Mouse (Mus musculus) CH12.LX (cell line): ENCODE data around the gene Ebna1bp2. TPM values are rescaled to one million over a fixed set of nuclear protein-coding genes. Genes with fewer than 3 reads are reported as not detected.

Source experiments
- DNase-seq: peaks from one replicate; pipeline ENCODE4 v3.0.0-alpha.2; 2013; ENCODE audit errors: extremely low read depth
- H3K27ac ChIP-seq: 2 replicates; pipeline ENCODE4 v1.5.1; 2012; ENCODE audit warnings: low read depth, mild to moderate bottlenecking, control low read depth, moderate library complexity; ENCODE audit not compliant: insufficient read depth
- H3K27me3 ChIP-seq: replicated peaks from 2 replicates; pipeline ENCODE3; 2012; ENCODE audit warnings: inconsistent platforms
- H3K36me3 ChIP-seq, 2 experiments: replicated peaks in 1 of 2; 2 replicates each; pipeline versions ENCODE3 to v1.6.1; 2012; ENCODE audit warnings: inconsistent platforms in 1 of 2, low read length in 1 of 2, mild to moderate bottlenecking in 1 of 2, mixed read lengths in 1 of 2, moderate library complexity in 1 of 2; ENCODE audit not compliant: control insufficient read depth in 1 of 2, insufficient read depth in 1 of 2
- H3K4me1 ChIP-seq, 2 experiments: 2 replicates each; pipeline ENCODE4 v1.6.1; 2012; ENCODE audit warnings: inconsistent platforms in 1 of 2, moderate library complexity in 1 of 2; ENCODE audit not compliant: insufficient read depth in 2 of 2, control insufficient read depth in 1 of 2
- H3K4me2 ChIP-seq: 2 replicates; pipeline ENCODE4 v1.6.1; 2012; ENCODE audit warnings: low read depth, mild to moderate bottlenecking, control low read depth; ENCODE audit not compliant: poor library complexity, insufficient read depth, severe bottlenecking
- H3K4me3 ChIP-seq, 3 experiments: fragments of 150-350 bp in 1 of 3; sonication (generic) in 1 of 3; replicated peaks in 1 of 3; 2 replicates each; pipeline versions ENCODE3 to v1.5.1; 2011 to 2012; ENCODE audit warnings: low read depth in 2 of 3, low read length in 2 of 3, mild to moderate bottlenecking in 2 of 3, moderate library complexity in 2 of 3, control low read depth in 1 of 3, improper control_type of control experiment in 1 of 3, inconsistent platforms in 1 of 3, mixed read lengths in 1 of 3; ENCODE audit not compliant: poor library complexity in 1 of 3
- H3K79me2 ChIP-seq: replicated peaks from 2 replicates; pipeline ENCODE4 v1.6.1; 2012; ENCODE audit warnings: mild to moderate bottlenecking, moderate library complexity; ENCODE audit not compliant: control insufficient read depth, poor library complexity, insufficient read depth, severe bottlenecking; ENCODE audit errors: extremely low read depth
- H3K9ac ChIP-seq: 2 replicates; pipeline ENCODE4 v1.6.1; 2012; ENCODE audit warnings: low read depth, mild to moderate bottlenecking, control low read depth, moderate library complexity; ENCODE audit not compliant: insufficient read depth
- H3K9me3 ChIP-seq: replicated peaks from 2 replicates; pipeline ENCODE3; 2012; ENCODE audit warnings: low read length, inconsistent platforms, mixed read lengths
- BHLHE40 ChIP-seq: IDR thresholded peaks from 2 replicates; pipeline ENCODE4 v1.6.1; 2011; ENCODE audit warnings: mild to moderate bottlenecking, low read depth, low read length, improper control_type of control experiment
- CHD1 ChIP-seq: IDR thresholded peaks from 2 replicates; pipeline ENCODE4 v1.6.1; 2012; ENCODE audit warnings: low read depth, low read length, improper control_type of control experiment, inconsistent platforms
- CHD2 ChIP-seq: IDR thresholded peaks from 2 replicates; pipeline ENCODE4 v1.6.1; 2011; ENCODE audit warnings: low read length, improper control_type of control experiment
- ELF1 ChIP-seq: IDR thresholded peaks from 2 replicates; pipeline ENCODE4 v1.6.1; 2014; ENCODE audit warnings: low read depth, mild to moderate bottlenecking, inconsistent platforms, low read length, improper control_type of control experiment
- ETS1 ChIP-seq: conservative IDR thresholded peaks from 2 replicates; pipeline ENCODE4 v1.6.1; 2012; ENCODE audit warnings: low read depth, mild to moderate bottlenecking, inconsistent platforms, low read length, improper control_type of control experiment, moderate library complexity
- GABPA ChIP-seq: IDR thresholded peaks from 2 replicates; pipeline ENCODE4 v1.6.1; 2012; ENCODE audit warnings: low read depth, low read length, improper control_type of control experiment, inconsistent platforms; ENCODE audit not compliant: insufficient replicate concordance
- HCFC1 ChIP-seq: IDR thresholded peaks from 2 replicates; pipeline ENCODE4 v1.6.1; 2012; ENCODE audit warnings: low read depth, mild to moderate bottlenecking, inconsistent platforms, low read length, improper control_type of control experiment
- IRF4 ChIP-seq: IDR thresholded peaks from 2 replicates; pipeline ENCODE4 v1.6.1; 2014; ENCODE audit warnings: low read depth, mild to moderate bottlenecking, inconsistent platforms, low read length, improper control_type of control experiment
- JUN ChIP-seq: IDR thresholded peaks from 2 replicates; pipeline ENCODE4 v1.6.1; 2011; ENCODE audit warnings: low read depth, mild to moderate bottlenecking, low read length, improper control_type of control experiment, moderate library complexity; ENCODE audit not compliant: insufficient read depth
- KAT2A ChIP-seq: IDR thresholded peaks from 2 replicates; pipeline ENCODE4 v1.6.1; 2012; ENCODE audit warnings: low read length, improper control_type of control experiment, inconsistent platforms; ENCODE audit not compliant: insufficient replicate concordance
- MAFK ChIP-seq: IDR thresholded peaks from 2 replicates; pipeline ENCODE4 v1.6.1; 2011; ENCODE audit warnings: low read length, improper control_type of control experiment; ENCODE audit not compliant: insufficient replicate concordance
- MAX ChIP-seq: IDR thresholded peaks from 2 replicates; pipeline ENCODE4 v1.6.1; 2011; ENCODE audit warnings: low read length, improper control_type of control experiment
- MAZ ChIP-seq: IDR thresholded peaks from 2 replicates; pipeline ENCODE4 v1.6.1; 2012; ENCODE audit warnings: low read depth, mild to moderate bottlenecking, inconsistent platforms, low read length, improper control_type of control experiment, moderate library complexity
- MEF2A ChIP-seq: IDR thresholded peaks from 2 replicates; pipeline ENCODE4 v1.6.1; 2014; ENCODE audit warnings: low read depth, mild to moderate bottlenecking, inconsistent platforms, low read length, improper control_type of control experiment, borderline replicate concordance
- MXI1 ChIP-seq: IDR thresholded peaks from 2 replicates; pipeline ENCODE4 v1.6.1; 2011; ENCODE audit warnings: mild to moderate bottlenecking, low read depth, low read length, improper control_type of control experiment
- MYC ChIP-seq: IDR thresholded peaks from 2 replicates; pipeline ENCODE4 v1.6.1; 2011; ENCODE audit warnings: low read depth, mild to moderate bottlenecking, improper control_type of control experiment, low read length
- NELFE ChIP-seq: IDR thresholded peaks from 2 replicates; pipeline ENCODE4 v1.6.1; 2011; ENCODE audit warnings: low read depth, low read length, improper control_type of control experiment
- PAX5 ChIP-seq: IDR thresholded peaks from 2 replicates; pipeline ENCODE4 v1.6.1; 2012; ENCODE audit warnings: low read length, inconsistent platforms, mixed read lengths
- POLR2A ChIP-seq: IDR thresholded peaks from 2 replicates; pipeline ENCODE4 v1.6.1; 2011; ENCODE audit warnings: low read depth, mild to moderate bottlenecking, improper control_type of control experiment, low read length
- POLR2AphosphoS2 ChIP-seq: IDR thresholded peaks from 2 replicates; pipeline ENCODE4 v1.6.1; 2011; ENCODE audit warnings: low read depth, low read length, improper control_type of control experiment
- RAD21 ChIP-seq: IDR thresholded peaks from 2 replicates; pipeline ENCODE4 v1.6.1; 2011; ENCODE audit warnings: low read depth, mild to moderate bottlenecking, low read length, improper control_type of control experiment, moderate library complexity
- SIN3A ChIP-seq: IDR thresholded peaks from 2 replicates; pipeline ENCODE4 v1.6.1; 2012; ENCODE audit warnings: low read length, improper control_type of control experiment, inconsistent platforms
- SMC3 ChIP-seq: IDR thresholded peaks from 2 replicates; pipeline ENCODE4 v1.6.1; 2011; ENCODE audit warnings: low read depth, low read length, improper control_type of control experiment
- TCF12 ChIP-seq: IDR thresholded peaks from 2 replicates; pipeline ENCODE4 v1.6.1; 2014; ENCODE audit warnings: low read depth, mild to moderate bottlenecking, inconsistent platforms, low read length, improper control_type of control experiment
- USF1 ChIP-seq: IDR thresholded peaks from 2 replicates; pipeline ENCODE4 v1.6.1; 2014; ENCODE audit warnings: low read depth, mild to moderate bottlenecking, inconsistent platforms, low read length, improper control_type of control experiment
- USF2 ChIP-seq: conservative IDR thresholded peaks from 2 replicates; pipeline ENCODE4 v1.6.1; 2011; ENCODE audit warnings: low read depth, low read length, improper control_type of control experiment
- ZC3H11A ChIP-seq: IDR thresholded peaks from 2 replicates; pipeline ENCODE4 v1.6.1; 2012; ENCODE audit warnings: low read depth, mild to moderate bottlenecking, inconsistent platforms, low read length, improper control_type of control experiment
- ZKSCAN1 ChIP-seq: IDR thresholded peaks from 2 replicates; pipeline ENCODE4 v1.6.1; 2012; ENCODE audit warnings: low read depth, inconsistent platforms, low read length, improper control_type of control experiment, borderline replicate concordance
- ZMIZ1 ChIP-seq: IDR thresholded peaks from 2 replicates; pipeline ENCODE4 v1.6.1; 2012; ENCODE audit warnings: low read depth, mild to moderate bottlenecking, inconsistent platforms, low read length, improper control_type of control experiment
- ZNF384 ChIP-seq: IDR thresholded peaks from 2 replicates; pipeline ENCODE4 v1.6.1; 2012; ENCODE audit warnings: low read depth, low read length, improper control_type of control experiment, inconsistent platforms
- dilution Hi-C: fragments of 300-500 bp; cut with MboI; formaldehyde crosslinking; loops from 2 replicates; pipeline ENCODE4 v1.14.3; 2020; ENCODE audit warnings: low sequenced_read_pairs; ENCODE audit not compliant: extremely low pct_unique_long_range_greater_than_20kb, extremely low pct_ligation_motif_present
- in situ Hi-C: fragments of 300-500 bp; cut with MboI; formaldehyde crosslinking; loops from 3 replicates; pipeline ENCODE4 v1.14.3; 2019; ENCODE audit warnings: low sequenced_read_pairs, low pct_ligation_motif_present, low pct_unique_long_range_greater_than_20kb, mixed read lengths
- polyA plus RNA-seq: library from polyadenylated mRNA; unstranded; fragments of >175 nt; gene quantifications from 2 replicates; pipeline ENCODE4 v1.2.1, GENCODE M21; 2012; ENCODE audit warnings: low read depth; ENCODE audit not compliant: insufficient read length
- total RNA-seq, 2 experiments: library from RNA; depleted of rRNA; stranded (reverse); fragments of 300-350 nt in 1 of 2; fragments of >200 nt in 1 of 2; gene quantifications; 2 replicates each; pipeline ENCODE4 v1.2.3; 2012 to 2014

Ebna1bp2 gene
- total RNA-seq (2012; rRNA removed) = 167 and 209 TPM in 2 replicates
- total RNA-seq (2014; rRNA removed) = 271 and 276 TPM in 2 replicates
- 257 and 309 TPM in 2 replicates for polyA plus RNA-seq

DNA sequence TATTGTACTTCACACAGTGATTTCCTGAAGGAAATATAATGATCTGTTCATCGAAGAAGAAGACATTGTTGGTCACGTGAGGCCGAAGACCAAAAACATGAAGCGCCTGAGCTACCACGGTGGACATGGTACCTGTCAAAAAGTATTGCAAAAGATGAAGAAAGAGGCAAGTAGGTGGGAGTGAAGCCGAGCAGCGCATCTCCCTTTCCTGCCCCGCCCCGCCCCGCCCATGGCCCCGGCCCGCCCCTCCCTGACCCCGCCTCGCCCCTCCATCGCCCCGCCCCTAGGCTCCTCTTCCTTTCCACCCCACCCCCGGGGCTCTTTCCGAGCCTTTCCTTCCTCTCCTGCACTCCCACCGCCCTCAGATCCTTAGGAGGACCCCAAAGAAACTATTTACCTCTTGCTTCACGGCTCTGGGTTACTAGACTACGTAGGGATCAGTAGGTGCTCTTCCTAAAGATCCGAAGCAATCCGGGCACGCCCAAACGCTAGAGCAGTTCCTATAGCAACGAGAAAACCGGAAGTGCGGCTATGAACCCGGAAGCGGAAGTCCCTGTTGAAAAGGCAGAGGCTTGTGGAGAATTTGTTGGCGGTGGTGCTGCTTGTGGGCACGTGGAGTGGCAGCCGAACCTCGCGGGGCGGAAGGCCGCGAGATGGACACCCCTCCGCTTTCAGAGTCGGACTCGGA lies at the start of gene Ebna1bp2, which contains the start of gene Cfap57:
Gene Ebna1bp2 (plus strand): TSS at position 521 of the 688 bp plus-strand sequence.
Gene Cfap57 (minus strand): TSS at position 499 of the 688 bp plus-strand sequence.
- dilution Hi-C loops = no loop called here
- H3K9me3 ChIP-seq = peaks cover 22% of the 10 kb centered on the region
- DNase-seq = peak; percentile 96
- peaks cover 15% of the 10 kb centered on the region for H3K27me3 ChIP-seq
- in situ Hi-C loops = no loop called here
- H3K4me1 ChIP-seq = peaks cover 5 to 11% of the 10 kb centered on the region in 2 experiments
- peak; percentile 76; the same call in 1 of the 2 replicates for TF ChIP-seq KAT2A
- TF ChIP-seq SIN3A = peak; percentile 100
- peak; percentile 100 for TF ChIP-seq MXI1
- TF ChIP-seq SMC3 = no peak
- TF ChIP-seq NELFE = peak; percentile 91
- no peak for TF ChIP-seq GABPA
- peak; percentile 13; the same call in 1 of the 2 replicates for TF ChIP-seq USF2
- TF ChIP-seq BHLHE40 = peak; percentile 58
- TF ChIP-seq TCF12 = peak; percentile 77
- peak; percentile 90 for TF ChIP-seq POLR2A
- TF ChIP-seq USF1 = peak; percentile 39
- no peak for TF ChIP-seq ZC3H11A
- TF ChIP-seq IRF4 = peak; percentile 21; the same call in 1 of the 2 replicates
- TF ChIP-seq ELF1 = peak; percentile 99
- TF ChIP-seq RAD21 = no peak
- no peak for TF ChIP-seq CHD1
- peak; percentile 96 for TF ChIP-seq MAX
- peak; percentile 77 for TF ChIP-seq CHD2
- TF ChIP-seq ZNF384 = no peak
- peak; percentile 87 for TF ChIP-seq POLR2AphosphoS2
- TF ChIP-seq PAX5 = no peak
- TF ChIP-seq ZMIZ1 = peak; percentile 63; the same call in 1 of the 2 replicates
- no peak for TF ChIP-seq MAFK
- TF ChIP-seq MEF2A = no peak
- TF ChIP-seq MAZ = peak; percentile 88
- TF ChIP-seq MYC = peak; percentile 98
- TF ChIP-seq ZKSCAN1 = no peak
- no peak for TF ChIP-seq ETS1
- no peak for TF ChIP-seq JUN
- TF ChIP-seq HCFC1 = peak; percentile 89
- peak within 1 kb of the TSS; percentile 78 to 97 (median 93) for H3K4me3 ChIP-seq
- 0 out of 2 replicates have a peak within 1 kb of the TSS, but pooled peaks have one; percentile 11 for H3K27ac ChIP-seq
- peaks cover 26 to 28% of the 10 kb centered on the region in 2 experiments for H3K36me3 ChIP-seq
- peak within 1 kb of the TSS; percentile 70 for H3K9ac ChIP-seq
- H3K79me2 ChIP-seq = peaks cover 24% of the 10 kb centered on the region
- peak within 1 kb of the TSS; percentile 99 for H3K4me2 ChIP-seq
